Mouse (Mus musculus) neural tube, postnatal 0 days (tissue): ENCODE measurements around the gene Gm21477. TPM values are rescaled to one million over a fixed set of nuclear protein-coding genes. Genes with fewer than 3 reads are reported as not detected.

Experiments
- polyA plus RNA-seq: library from polyadenylated mRNA; unstranded; fragments of >200 nt; fragmentation: Nextera tagmentation; extraction: Ambion mirVana; gene quantifications from 2 replicates; pipeline ENCODE4 v1.2.1, GENCODE M21; 2015

Gene Gm21477
- not detected in 2 replicates for polyA plus RNA-seq

DNA sequence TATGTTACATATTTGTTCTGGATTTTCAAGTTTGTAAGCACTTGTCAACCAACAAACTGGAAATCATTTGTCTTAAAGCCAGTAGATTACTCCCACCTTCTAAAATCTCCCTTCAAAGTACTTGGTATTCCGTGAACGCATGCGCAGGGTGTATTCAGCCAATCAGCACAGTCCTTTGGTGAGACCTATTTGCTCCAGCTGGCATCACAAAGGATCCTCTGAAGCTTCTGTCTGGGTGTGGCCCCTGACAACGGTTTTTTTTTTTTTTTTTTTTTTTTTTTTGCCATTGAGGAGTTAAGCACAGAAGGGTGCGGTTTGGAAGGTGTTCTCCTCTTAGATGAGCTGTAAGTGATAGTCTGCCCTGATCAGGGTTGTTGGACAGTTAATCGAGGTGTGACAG lies at the start of gene Gm21477:
Gene Gm21477, plus strand, starts transcription at position 301 of the 400 bp plus-strand sequence.

